Mouse (Mus musculus) megakaryocyte, embryonic 14.5 days (primary cell): Measurements from ENCODE around the gene Lyz1.

Source experiments
- FLI1 ChIP-seq: IDR thresholded peaks from 2 replicates; pipeline ENCODE4 v1.6.1; 2012; ENCODE audit warnings: low read length, inconsistent platforms, mixed read lengths
- GATA1 ChIP-seq: IDR thresholded peaks from 3 replicates; pipeline ENCODE4 v1.6.1; 2012; ENCODE audit warnings: mixed read lengths, low read length, inconsistent platforms, borderline replicate concordance

- TF ChIP-seq GATA1 (no peak), FLI1 (no peak)
Observed at GRCm38 (mm10) chr10:117341029-117341428, 48.4 kb upstream of the Lyz1 start.
